Mouse (Mus musculus) WW6 (cell line): ENCODE data around the gene Sp2.

ENCODE experiments used
- DNase-seq: peaks from one replicate; pipeline ENCODE4 v3.0.0-alpha.2; 2013; ENCODE audit warnings: low read depth, low spot score

Gene Sp2

GRCm38 (mm10) chr11:96982859-96983258, at the start of gene Sp2:
Sp2 (minus strand) TSS chr11:96982959.
- DNase-seq: no peak

GRCm38 (mm10) chr11:97032499-97032898, 49.7 kb upstream of the Sp2 start:
- DNase-seq: no peak

- DNase-seq: no peak
These were observed 49.2 kb upstream of the Sp2 start for GRCm38 (mm10) chr11:97031977-97032376.

- no peak for DNase-seq
These were observed 47.7 kb upstream of the Sp2 start for GRCm38 (mm10) chr11:97030426-97030825.

GRCm38 (mm10) chr11:97029686-97030417, 47.1 kb upstream of the Sp2 start, which contains the start of gene Scrn2:
Scrn2 (plus strand) TSS chr11:97029938.
- DNase-seq: no peak

GRCm38 (mm10) chr11:97025721-97026344, 43.1 kb upstream of the Sp2 start:
- peak; percentile 91 for DNase-seq

GRCm38 (mm10) chr11:97024977-97025376, 42.2 kb upstream of the Sp2 start:
- DNase-seq: no peak

- peak; percentile 93 for DNase-seq
These were observed 39.2 kb upstream of the Sp2 start for GRCm38 (mm10) chr11:97021873-97022484.

- DNase-seq: no peak
These were observed 38.5 kb upstream of the Sp2 start for GRCm38 (mm10) chr11:97021121-97021765.

- no peak for DNase-seq
These were observed 36.6 kb upstream of the Sp2 start for GRCm38 (mm10) chr11:97019345-97019708.

- no peak for DNase-seq
These were observed 36.0 kb upstream of the Sp2 start for GRCm38 (mm10) chr11:97018583-97019344.

- DNase-seq: no peak
These were observed 35.2 kb upstream of the Sp2 start for GRCm38 (mm10) chr11:97017696-97018582.

- no peak for DNase-seq
These were observed 30.4 kb upstream of the Sp2 start, which contains the start of gene Sp6 for GRCm38 (mm10) chr11:97013121-97013670. Sp6 (plus strand) TSS chr11:97013394.

GRCm38 (mm10) chr11:97009198-97009790, 26.5 kb upstream of the Sp2 start:
- DNase-seq: no peak

- no peak for DNase-seq
These were observed 24.5 kb upstream of the Sp2 start for GRCm38 (mm10) chr11:97007093-97007794.

GRCm38 (mm10) chr11:97003170-97003569, 20.4 kb upstream of the Sp2 start:
- DNase-seq: no peak

- DNase-seq: no peak
These were observed 14.7 kb upstream of the Sp2 start for GRCm38 (mm10) chr11:96997380-96997956.

- no peak for DNase-seq
These were observed 14.1 kb upstream of the Sp2 start for GRCm38 (mm10) chr11:96996773-96997379.
